Mouse (Mus musculus) heart, postnatal 0 days (tissue): ENCODE data around the gene Cdca4.

ENCODE experiments used
- CTCF ChIP-seq: IDR thresholded peaks from 2 replicates; pipeline ENCODE4 v1.5.1; 2016; ENCODE audit warnings: antibody characterized with exemption, control low read depth, low read depth
- EP300 ChIP-seq: IDR thresholded peaks from 2 replicates; pipeline ENCODE4 v1.6.1; 2016; ENCODE audit warnings: antibody characterized with exemption, low read depth

GRCm38 (mm10) chr12:112816294-112816693 is 12.9 kb downstream of the Cdca4 start:
- TF ChIP-seq EP300 (no peak), CTCF (peak; percentile 82)
